Mouse (Mus musculus): ENCODE data around the gene Rrp7a. TPM values are rescaled to one million over a fixed set of nuclear protein-coding genes. Genes with fewer than 3 reads are reported as not detected.

The Rrp7a gene
- polyA plus RNA-seq, 1 experiment: 126 TPM

GRCm38 (mm10) chr15:83157667-83158064, 35.1 kb upstream of the Rrp7a start:
- H3K4me1 ChIP-seq (ENCODE audit: control insufficient read depth, insufficient read depth, low read length): no peaks in the 10 kb centered on the region
- H3K27ac ChIP-seq (ENCODE audit: insufficient read depth, low read length): no peak overlapping the region

GRCm38 (mm10) chr15:83156929-83157666, 34.5 kb upstream of the Rrp7a start:
- Histone ChIP-seq H3K4me1 (ENCODE audit: control insufficient read depth, insufficient read depth, low read length) (no peaks in the 10 kb centered on the region), H3K4me3 (ENCODE audit: insufficient read depth, low read length) (no peak overlapping the region), H3K27ac (ENCODE audit: insufficient read depth, low read length) (no peak overlapping the region)
- TF ChIP-seq CTCF (IDR thresholded peaks at IDR 0.05; ENCODE audit: extremely low read depth, insufficient read depth, low read length) (peak; percentile 55; the same call in 1 of the 2 replicates), POLR2A (IDR thresholded peaks at IDR 0.05; ENCODE audit: extremely low read depth, insufficient read depth, low read length) (no peak)

More at GRCm38 (mm10) chr15:83157667-83158064, 35.1 kb upstream of the Rrp7a start:
- TF ChIP-seq CTCF (IDR thresholded peaks at IDR 0.05; ENCODE audit: extremely low read depth, insufficient read depth, low read length): no peak
- TF ChIP-seq POLR2A (IDR thresholded peaks at IDR 0.05; ENCODE audit: extremely low read depth, insufficient read depth, low read length): no peak
- no peak overlapping the region for H3K4me3 ChIP-seq (ENCODE audit: insufficient read depth, low read length)

GRCm38 (mm10) chr15:83155672-83156419, 33.2 kb upstream of the Rrp7a start:
- Histone ChIP-seq H3K27ac (ENCODE audit: insufficient read depth, low read length) (no peak overlapping the region), H3K4me1 (ENCODE audit: control insufficient read depth, insufficient read depth, low read length) (no peaks in the 10 kb centered on the region), H3K4me3 (ENCODE audit: insufficient read depth, low read length) (no peak overlapping the region)
- TF ChIP-seq POLR2A (IDR thresholded peaks at IDR 0.05; ENCODE audit: extremely low read depth, insufficient read depth, low read length) (no peak), CTCF (IDR thresholded peaks at IDR 0.05; ENCODE audit: extremely low read depth, insufficient read depth, low read length) (no peak)

GRCm38 (mm10) chr15:83154309-83154708, 31.7 kb upstream of the Rrp7a start:
- Histone ChIP-seq H3K4me3 (ENCODE audit: insufficient read depth, low read length) (no peak overlapping the region), H3K27ac (ENCODE audit: insufficient read depth, low read length) (no peak overlapping the region), H3K4me1 (ENCODE audit: control insufficient read depth, insufficient read depth, low read length) (no peaks in the 10 kb centered on the region)
- TF ChIP-seq CTCF (IDR thresholded peaks at IDR 0.05; ENCODE audit: extremely low read depth, insufficient read depth, low read length) (no peak), POLR2A (IDR thresholded peaks at IDR 0.05; ENCODE audit: extremely low read depth, insufficient read depth, low read length) (no peak)

GRCm38 (mm10) chr15:83150694-83151093, 28.1 kb upstream of the Rrp7a start:
- H3K27ac ChIP-seq (ENCODE audit: insufficient read depth, low read length): no peak overlapping the region
- no peak for TF ChIP-seq POLR2A (IDR thresholded peaks at IDR 0.05; ENCODE audit: extremely low read depth, insufficient read depth, low read length)
- no peak for TF ChIP-seq CTCF (IDR thresholded peaks at IDR 0.05; ENCODE audit: extremely low read depth, insufficient read depth, low read length)
- H3K4me1 ChIP-seq (ENCODE audit: control insufficient read depth, insufficient read depth, low read length): no peaks in the 10 kb centered on the region
- H3K4me3 ChIP-seq (ENCODE audit: insufficient read depth, low read length): no peak overlapping the region

GRCm38 (mm10) chr15:83150073-83150442, 27.5 kb upstream of the Rrp7a start:
- TF ChIP-seq CTCF (IDR thresholded peaks at IDR 0.05; ENCODE audit: extremely low read depth, insufficient read depth, low read length) (no peak), POLR2A (IDR thresholded peaks at IDR 0.05; ENCODE audit: extremely low read depth, insufficient read depth, low read length) (no peak)
- Histone ChIP-seq H3K27ac (ENCODE audit: insufficient read depth, low read length) (peak overlapping the region; percentile 20), H3K4me3 (ENCODE audit: insufficient read depth, low read length) (peak overlapping the region; percentile 60; the same call in 1 of the 2 replicates), H3K4me1 (ENCODE audit: control insufficient read depth, insufficient read depth, low read length) (no peaks in the 10 kb centered on the region)

- Histone ChIP-seq H3K27ac (ENCODE audit: insufficient read depth, low read length) (peak within 1 kb of the TSS; percentile 98), H3K4me3 (ENCODE audit: insufficient read depth, low read length) (peak within 1 kb of the TSS; percentile 60)
Measured at GRCm38 (mm10) chr15:83149196-83150072, 26.8 kb upstream of the Rrp7a start, which contains the start of gene Poldip3. Gene Poldip3 (minus strand): TSS chr15:83149384.

GRCm38 (mm10) chr15:83148801-83149195, 26.2 kb upstream of the Rrp7a start:
- Histone ChIP-seq H3K27ac (ENCODE audit: insufficient read depth, low read length) (peak overlapping the region; percentile 98), H3K4me1 (ENCODE audit: control insufficient read depth, insufficient read depth, low read length) (no peaks in the 10 kb centered on the region), H3K4me3 (ENCODE audit: insufficient read depth, low read length) (peak overlapping the region; percentile 60)
- TF ChIP-seq CTCF (IDR thresholded peaks at IDR 0.05; ENCODE audit: extremely low read depth, insufficient read depth, low read length): no peak
- no peak for TF ChIP-seq POLR2A (IDR thresholded peaks at IDR 0.05; ENCODE audit: extremely low read depth, insufficient read depth, low read length)

More at GRCm38 (mm10) chr15:83149196-83150072, 26.8 kb upstream of the Rrp7a start, which contains the start of gene Poldip3:
- H3K4me1 ChIP-seq (ENCODE audit: control insufficient read depth, insufficient read depth, low read length): no peaks in the 10 kb centered on the region
- TF ChIP-seq CTCF (IDR thresholded peaks at IDR 0.05; ENCODE audit: extremely low read depth, insufficient read depth, low read length) (no peak), POLR2A (IDR thresholded peaks at IDR 0.05; ENCODE audit: extremely low read depth, insufficient read depth, low read length) (peak; percentile 91)

- no peak for TF ChIP-seq POLR2A (IDR thresholded peaks at IDR 0.05; ENCODE audit: extremely low read depth, insufficient read depth, low read length)
- no peak for TF ChIP-seq CTCF (IDR thresholded peaks at IDR 0.05; ENCODE audit: extremely low read depth, insufficient read depth, low read length)
- Histone ChIP-seq H3K4me3 (ENCODE audit: insufficient read depth, low read length) (peak overlapping the region; percentile 60), H3K4me1 (ENCODE audit: control insufficient read depth, insufficient read depth, low read length) (peaks cover 1% of the 10 kb centered on the region; the same call in 1 of the 2 replicates), H3K27ac (ENCODE audit: insufficient read depth, low read length) (peak overlapping the region; percentile 98; the same call in 1 of the 2 replicates)
Measured at GRCm38 (mm10) chr15:83148395-83148794, 25.8 kb upstream of the Rrp7a start.

Data from cortical plate, adult 2 months (tissue).